Mouse (Mus musculus): ENCODE measurements around the gene Gtf2a1l.

Gtf2a1l gene

DNA sequence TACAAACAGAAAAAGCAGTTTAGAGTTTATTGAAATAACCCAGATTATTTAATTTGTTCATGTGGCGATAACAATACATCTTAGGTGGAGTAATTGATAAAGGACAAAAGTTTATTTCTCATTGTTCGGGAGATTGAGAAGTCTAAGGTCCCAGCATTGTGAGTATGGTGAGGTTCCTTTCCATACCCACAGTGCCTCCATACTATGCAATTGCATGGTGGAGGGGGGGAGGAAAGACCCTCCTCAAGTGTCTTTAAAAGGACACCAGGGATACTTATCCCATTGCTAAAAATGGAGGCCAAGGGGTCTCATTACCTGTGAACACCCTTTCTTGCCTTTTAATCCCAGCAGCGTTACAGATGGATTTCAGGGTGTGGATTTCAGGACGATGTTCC, 15.1 kb upstream of the Gtf2a1l start:
- DNase-seq (ENCODE audit: low spot score): no peak

DNA sequence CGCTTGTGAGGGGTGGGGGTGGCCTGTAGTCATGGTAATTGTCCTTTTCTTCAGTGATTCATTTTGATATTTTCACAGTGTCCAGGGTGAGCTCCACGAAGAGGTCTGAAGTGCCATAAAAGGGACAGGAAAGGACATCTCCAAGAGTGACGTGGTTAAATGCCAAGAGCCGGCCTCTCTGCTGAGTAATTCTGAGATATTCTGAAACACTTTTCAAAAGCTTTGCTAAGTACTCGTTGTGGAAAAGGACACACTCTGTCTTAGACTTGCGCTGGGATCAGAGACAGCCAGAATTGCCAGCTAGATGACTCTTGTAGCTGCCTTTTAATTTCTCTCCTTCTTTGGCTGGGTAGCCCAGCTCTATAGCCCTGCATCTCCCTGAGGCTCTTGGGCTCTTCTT, 9.9 kb upstream of the Gtf2a1l start:
- DNase-seq (ENCODE audit: low spot score): no peak

DNA sequence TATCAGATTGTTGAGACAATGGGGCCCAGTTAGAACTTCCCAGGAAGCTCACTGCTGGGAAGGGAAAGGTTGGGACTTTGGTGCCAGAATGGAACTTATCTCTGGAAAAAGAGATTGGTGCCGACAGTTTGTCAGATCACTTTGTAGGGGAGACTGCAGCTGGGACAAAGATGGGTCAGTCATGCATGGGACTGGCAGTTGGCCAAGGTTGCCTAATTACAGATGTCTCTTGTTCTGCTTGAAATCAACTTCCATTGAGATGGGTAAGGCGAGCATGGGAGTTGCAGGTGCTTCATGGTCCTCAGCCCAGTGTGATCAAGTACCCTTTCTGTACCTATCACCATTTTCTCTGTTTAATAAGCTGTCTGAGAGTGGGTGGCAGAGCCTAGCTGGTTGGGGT, 2.4 kb upstream of the Gtf2a1l start:
- DNase-seq (ENCODE audit: low spot score): no peak

DNA sequence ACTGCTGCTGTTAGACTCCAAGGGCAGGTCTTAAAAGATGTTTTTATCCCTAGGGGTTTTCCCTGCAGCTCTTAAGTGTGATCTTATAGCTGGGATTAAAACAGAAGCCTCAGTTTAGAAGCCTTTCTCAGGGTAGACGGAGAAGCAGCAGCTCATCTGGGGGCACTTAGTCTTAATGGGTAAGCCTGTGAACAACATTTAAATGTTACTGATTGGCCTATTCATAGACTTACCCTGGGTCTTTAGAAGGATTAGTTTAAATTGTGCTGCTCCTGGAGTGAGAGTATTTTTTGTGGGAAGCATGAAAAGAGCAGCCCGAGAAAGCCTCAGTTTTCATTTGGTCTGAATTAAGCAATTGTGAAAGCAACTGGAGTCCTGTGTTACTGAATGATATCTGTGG, 1.5 kb downstream of the Gtf2a1l start:
- no peak for DNase-seq (ENCODE audit: low spot score)

DNA sequence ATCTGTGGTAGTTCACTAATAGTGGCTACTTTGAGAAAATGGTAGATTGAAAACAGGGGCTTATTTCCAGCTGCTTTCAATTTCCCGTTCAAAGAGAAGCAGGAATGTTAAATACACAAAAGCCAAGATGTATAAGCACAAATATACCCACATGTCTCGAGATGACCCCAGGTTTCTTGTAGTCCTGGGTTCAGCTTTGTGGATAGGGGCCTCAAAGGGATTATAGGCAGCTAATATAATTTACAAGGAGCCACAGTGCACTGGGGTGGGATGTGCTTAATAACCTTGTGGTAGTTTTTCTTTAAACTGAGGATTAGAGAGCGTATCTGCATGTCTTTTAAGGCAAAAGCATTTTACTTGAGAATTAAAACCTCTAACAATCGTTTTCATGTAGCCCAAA, 2.3 kb downstream of the Gtf2a1l start:
- DNase-seq (ENCODE audit: low spot score): no peak

DNA sequence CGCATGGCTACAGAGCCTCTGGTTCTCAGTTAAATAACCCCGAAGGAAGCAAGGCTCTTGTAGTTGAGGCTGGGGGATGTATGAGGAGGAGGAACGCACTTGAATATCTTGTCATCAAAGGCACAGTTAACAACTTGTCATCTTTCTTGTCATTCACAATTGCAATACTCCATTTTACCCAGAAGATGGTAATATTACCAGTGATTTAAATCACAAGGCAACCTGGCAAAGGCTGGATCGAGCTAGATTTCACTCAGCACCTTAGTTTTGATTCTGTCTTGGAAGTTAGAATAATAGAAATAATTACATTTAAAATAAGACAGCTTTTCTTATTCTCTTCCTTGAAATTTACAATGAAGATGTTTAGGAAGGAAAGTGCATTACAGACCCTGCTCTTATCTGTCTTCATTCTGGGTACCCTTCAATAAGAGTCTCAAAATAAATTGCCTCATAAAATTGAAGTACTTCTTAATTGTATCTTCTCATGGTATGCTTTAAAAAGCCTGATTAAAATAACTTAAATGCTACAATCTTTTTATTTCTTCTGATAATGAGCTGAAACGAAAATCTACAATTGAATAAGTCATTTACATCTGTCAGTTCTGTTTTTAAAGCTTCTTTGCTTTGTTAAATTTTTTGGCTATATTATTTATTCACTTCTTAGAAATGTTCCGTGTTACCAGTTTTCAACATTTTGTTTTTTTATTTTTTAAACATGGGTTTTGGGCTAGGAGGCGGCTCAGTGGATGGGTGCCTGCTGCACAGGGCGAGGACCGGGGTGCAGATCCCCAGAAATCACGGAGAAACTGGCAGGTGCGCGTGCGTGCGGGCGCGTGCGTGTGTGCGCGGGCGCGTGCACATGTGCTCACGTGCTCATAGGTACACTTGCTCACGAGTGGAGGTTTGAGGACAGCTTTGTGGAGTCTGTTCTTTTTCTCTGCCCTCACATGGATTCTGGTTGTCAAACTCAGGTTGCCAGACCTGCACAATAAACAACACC, 7.2 kb downstream of the Gtf2a1l start:
- DNase-seq (ENCODE audit: low spot score): no peak

DNA sequence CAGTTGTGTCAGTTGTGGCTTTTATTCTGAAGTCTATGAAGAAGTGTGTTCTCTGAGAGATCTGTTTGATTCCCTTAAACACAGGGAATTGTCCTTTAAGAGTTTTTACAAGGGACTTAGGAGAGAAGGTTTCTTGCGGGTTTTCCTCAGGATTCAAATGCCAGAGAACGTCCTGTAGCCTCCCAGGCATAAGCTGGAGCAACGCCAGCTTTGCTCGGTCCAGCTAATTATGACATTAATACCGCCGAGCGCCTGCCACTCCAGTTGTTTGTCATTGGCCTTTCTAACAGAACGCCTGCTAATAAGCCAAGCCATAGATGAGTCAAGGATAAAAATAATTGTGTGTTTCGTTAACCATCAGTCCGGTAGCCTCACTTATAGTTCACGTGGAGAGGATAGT, 19.8 kb downstream of the Gtf2a1l start:
- no peak for DNase-seq (ENCODE audit: low spot score)

DNA sequence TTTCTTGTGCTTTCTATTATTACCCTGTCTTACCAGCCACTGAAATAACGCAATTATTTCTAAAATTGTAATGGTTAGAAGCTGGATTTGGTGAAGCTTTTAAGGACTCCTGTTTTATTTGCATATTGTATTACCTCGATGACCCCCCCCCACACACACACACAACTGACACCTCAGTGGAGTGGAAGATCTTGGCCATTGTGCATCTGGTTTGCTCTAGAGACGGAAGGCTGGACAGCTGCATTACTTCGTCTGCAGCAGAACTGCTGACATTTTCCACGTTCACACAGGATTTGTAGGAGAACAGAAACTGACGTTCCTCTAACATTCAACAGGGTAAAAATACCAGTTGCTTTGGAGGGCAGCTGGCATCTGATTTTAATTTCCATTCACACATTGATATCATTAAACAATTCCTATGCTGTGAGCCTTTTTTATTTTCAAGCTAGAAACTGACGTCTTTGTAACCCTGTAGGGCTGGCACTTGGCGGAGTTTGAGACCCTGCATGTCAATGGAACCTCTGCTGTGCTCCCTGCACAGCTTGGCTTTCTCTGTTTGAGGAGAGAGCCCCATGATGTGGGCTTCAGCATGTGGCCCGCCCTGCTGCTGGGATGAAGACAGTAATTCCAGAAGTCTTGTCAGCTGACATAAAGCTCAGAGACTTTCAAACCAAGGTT, 28.3 kb downstream of the Gtf2a1l start:
- DNase-seq (ENCODE audit: low spot score): no peak

DNA sequence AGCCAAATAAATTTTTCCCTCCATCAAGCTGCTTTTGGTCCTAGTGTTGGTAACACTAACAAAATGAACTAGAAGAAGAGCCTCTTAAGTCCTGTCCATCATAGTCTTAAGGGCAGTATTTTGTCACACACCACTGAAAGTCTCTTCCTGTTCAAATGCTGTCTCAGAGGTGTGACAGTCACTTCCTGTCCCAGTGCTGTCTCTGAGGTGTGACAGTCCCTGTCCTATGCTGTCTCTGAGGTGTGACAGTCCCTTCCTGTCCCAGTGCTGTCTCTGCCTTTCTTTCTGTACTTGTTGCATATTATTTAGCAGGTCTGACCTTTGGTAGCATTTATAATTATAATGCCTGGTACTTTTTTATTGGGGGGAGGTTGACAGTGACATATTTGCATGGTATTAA, 32.4 kb downstream of the Gtf2a1l start:
- no peak for DNase-seq (ENCODE audit: low spot score)

DNA sequence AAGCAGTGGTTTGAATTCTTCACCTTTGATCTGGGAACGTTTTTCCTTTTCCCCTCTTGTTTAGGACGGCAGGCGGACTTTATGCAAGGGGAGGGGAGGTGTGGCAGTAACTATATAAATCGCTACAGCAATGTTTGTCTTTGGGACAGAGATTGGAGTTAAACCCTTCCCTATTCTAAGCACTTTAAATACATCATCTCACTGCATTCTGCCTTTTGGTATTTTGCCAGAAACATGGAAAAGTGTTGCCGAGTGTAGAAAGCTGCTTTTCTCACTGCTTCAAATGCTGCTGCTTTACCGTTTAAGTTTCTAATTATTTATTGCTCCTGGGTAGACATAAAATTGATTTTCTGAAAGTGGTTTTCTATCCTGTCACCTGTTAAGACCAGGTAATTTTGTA, 33.9 kb downstream of the Gtf2a1l start:
- DNase-seq (ENCODE audit: low spot score): no peak

DNA sequence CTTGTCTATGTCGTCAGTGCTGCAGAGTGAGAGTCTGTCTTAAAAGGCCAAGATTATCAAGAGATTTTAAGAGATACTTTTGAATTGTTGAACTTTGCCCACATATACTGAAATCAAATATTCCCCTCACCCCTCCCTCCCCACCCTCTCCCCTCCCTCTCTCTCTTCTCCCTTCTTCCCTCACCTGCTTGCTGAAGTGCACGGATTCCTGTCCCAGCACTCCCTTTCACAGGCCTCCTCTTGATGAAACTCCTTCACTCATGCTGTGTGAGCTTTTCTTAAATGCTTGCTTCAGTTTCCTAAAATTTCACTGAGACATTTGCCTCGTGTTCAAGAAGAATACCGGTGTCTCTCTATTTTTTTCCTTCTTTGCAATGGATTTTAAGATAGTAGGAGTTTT, 34.7 kb downstream of the Gtf2a1l start:
- DNase-seq (ENCODE audit: low spot score): no peak

DNA sequence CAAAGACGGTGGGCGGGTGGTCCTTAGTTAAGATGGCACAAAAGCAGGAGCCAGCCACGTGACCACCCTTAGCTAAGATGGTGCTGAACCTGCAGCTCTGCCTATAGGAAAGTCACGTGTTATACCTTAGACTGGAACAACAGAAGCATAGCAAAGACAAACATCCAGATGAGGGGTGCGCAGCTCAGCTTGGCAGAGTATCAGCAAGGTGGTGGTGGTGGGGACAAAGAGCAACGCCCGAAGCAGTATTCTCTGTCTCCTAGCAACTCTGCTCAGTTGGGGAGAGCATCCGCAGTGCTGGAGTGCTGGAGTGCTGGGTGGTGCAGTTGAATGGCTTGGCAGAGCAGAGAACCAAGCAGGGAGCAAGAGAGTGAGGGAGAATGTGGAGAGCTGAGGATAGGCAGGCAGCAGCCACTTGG, 37.8 kb downstream of the Gtf2a1l start:
- no peak for DNase-seq (ENCODE audit: low spot score)

DNA sequence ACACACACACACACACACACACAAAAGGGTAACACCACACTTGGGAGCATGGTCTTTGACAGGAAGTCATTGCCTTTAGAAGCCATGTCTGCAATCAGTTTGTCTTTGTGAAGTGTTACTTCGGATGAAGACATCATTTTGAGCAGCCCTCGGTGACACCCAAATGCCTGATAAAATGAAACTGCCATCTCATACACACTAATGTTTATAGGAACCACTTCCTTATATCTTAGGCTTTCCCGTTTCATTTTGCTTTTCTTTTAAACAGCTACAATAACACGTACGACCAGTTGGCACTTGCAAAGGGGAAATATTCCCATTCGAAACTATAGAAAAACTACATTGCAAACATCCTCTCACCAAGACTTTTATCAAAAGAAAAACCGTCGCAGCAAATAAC, 81.2 kb downstream of the Gtf2a1l start:
- no peak for DNase-seq (ENCODE audit: low spot score)

DNA sequence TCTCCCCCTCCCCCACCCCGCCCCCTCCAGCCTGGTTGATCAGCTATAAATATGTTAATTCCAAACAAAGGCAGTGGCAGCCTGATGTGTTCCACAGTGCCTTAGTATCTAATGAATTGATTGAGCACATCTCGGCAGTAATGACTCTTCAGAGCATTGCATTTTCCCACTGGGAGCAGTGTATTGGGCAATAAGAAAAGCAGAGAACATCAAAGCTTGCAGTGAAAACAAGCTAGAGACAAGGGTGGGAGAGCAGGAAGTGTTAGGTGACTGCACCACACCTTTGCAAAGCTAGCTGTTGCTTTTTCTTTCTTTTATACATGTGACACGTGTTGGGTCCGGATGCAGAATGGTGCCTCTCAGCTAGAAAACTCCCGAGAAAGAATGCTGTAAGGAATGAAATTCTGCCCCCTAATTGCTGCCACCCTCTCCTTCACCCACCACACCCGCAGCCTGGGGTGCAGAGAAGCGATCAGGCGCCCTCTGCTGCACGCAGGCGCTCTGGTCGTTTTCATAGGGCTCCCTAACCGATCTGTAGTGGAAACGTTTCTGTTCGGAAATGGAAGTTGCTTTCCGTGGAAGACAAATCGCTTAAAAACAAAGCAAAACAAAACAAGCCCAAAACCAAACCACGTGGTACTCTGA, 84.5 kb downstream of the Gtf2a1l start:
- no peak for DNase-seq (ENCODE audit: low spot score)

DNA sequence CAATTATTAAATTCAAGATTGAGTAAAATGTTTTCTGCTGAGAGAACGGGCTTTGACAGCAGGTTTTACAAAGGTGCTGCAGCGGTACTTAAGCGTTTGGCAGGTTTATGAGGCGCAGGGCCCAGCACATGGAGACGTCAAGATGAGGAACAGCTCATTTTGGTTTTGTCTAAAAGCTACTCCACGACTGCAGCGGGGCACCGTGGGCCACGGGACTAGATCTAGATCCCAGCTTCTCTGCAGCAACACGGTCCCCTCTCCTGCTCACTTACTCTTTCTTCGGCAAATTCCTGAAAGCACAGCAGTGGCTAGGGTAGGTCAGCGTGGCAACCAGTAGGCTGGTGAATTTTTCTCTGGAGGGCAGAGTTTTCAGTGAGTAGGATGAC, 85.0 kb downstream of the Gtf2a1l start:
- DNase-seq (ENCODE audit: low spot score): no peak

DNA sequence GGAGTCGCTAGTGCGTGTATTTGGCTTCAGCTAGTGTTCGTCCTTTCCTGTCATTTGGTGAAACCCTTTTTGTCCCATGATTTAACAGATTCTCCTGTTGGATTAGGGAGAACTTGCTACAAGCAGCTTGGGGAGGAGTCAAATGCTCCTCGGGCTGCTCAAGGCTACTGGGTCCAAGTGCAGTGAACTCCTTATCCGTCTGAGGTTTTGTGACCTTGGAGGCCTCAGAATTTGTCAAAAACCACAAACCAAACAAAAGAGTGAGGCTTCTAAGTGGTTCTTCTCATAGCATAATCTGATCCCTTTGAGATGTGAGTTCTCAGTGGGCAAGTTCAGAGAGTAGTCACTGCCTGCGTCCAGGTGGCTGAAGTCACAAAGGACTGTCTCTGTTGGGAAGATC, 87.3 kb downstream of the Gtf2a1l start:
- DNase-seq (ENCODE audit: low spot score): no peak

DNA sequence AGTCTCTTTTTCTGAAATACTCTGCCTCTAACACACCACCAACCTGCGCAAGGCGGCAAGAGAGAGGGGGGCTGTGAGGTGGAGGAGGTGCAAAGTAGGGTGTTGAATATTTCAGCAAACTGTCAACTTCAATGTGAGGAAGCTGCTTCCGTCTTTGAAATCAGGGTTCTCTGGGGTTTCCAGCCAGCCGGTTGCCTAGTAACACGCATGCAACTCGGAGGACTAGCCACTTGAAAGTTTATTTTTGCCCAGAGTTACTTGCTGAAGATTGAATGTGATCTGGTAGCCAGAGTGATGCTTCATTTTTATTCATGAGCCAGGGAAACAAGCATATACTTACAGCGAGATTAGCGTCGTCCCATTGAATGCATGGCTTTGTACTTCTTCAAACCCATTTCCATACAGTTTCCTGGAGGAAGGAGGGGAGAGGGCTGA, 89.6 kb downstream of the Gtf2a1l start:
- no peak for DNase-seq (ENCODE audit: low spot score)

DNA sequence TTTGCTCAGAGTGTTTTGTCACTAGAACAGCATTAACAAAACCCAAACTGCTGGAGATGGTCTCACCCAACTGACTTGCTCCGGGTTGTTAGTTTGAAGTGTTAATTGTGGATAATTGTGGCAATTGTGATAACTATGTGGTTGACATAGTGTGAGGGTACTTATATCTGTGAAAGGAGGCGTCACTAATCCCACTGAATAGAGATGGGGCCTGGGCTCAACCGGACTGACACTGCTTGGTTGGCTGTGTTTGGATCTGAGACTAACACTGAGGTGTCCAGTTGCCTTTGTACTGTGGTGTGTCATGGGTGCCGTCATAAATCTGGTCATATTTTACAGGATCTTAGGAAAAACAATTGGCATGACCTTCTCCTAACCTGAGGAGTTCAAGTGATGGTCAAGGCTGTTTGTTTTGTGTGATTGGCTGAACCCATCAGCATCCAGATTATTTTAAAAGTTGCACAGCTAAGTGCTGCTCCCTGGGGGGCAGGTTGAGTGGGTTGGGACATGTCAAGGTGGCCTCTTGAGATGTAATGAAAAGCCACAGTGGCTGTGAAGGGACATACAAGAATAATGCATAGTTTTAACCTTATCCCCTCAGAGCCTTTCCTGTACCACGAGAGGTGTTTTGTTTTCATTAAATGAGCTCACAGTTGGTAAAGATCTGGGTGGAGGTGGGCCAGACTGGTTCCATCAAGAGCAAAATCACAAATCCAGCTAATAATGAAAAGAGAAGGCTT, 95.1 kb downstream of the Gtf2a1l start:
- no peak for DNase-seq (ENCODE audit: low spot score)

DNA sequence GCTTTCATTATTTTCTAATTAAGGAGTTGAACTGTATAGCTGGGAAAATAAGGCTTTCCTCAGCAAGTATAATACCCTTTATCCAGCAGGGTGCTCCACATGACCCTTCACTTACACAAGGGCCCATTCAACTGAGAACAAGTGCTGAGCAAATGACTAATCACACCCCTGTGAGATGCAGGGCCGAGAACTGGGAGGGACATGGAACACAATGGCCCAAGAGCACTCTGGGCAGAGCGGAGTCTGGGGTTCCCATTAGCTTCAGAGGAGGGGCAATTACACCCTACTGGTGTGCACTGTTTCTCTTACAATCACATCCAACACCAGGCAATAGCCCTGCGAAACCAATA, 95.7 kb downstream of the Gtf2a1l start:
- DNase-seq (ENCODE audit: low spot score): no peak

Data from ovary, postnatal 10 days (tissue).